Mouse (Mus musculus): ENCODE measurements around the gene Tiparp.

Tiparp gene

GRCm38 (mm10) chr3:65529471-65530215, 1.4 kb downstream of the Tiparp start:
- peak in 1 of 2 experiments; percentile 4 for DNase-seq (ENCODE audit: low spot score in 2 of 2)

DNA sequence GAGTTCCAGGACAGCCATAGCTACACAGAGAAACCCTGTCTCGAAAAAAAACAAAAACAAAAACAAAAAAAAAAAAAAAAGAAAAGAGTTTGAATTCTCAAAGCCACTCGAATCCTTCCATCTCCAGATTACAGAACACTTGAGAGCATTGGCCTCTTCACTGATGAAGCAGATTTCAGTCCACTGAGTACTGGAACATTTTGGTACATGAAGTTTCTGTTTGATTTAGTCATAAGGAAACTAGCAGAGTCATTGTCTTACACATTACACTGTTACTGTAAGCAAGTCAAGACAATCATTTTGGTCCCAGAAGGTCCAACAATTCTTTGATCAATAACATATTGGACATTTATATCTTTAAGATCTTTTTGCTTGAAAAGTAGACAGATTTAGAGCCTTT, 4.8 kb downstream of the Tiparp start:
- no peak for DNase-seq (ENCODE audit: low spot score in 2 of 2)

DNA sequence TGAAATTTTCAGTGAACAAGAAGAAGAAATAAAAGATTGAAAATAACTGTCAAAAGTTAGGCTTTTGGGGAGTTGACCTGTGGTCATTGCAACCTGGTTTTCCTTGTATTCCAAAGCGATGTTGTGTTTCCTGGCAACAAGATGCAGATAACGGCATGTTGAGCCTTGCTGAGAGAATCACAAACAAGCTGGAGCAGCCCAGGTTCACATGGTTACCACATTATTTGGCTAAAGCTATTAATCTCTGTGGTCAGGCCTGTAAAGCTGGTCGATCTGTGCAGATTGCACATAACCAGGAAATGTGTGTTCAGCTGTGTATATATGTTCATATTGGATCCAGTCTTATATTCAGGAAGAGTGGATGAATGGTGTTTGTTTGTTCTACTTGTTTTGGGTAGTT, 5.4 kb downstream of the Tiparp start:
- no peak for DNase-seq (ENCODE audit: low spot score in 2 of 2)

DNA sequence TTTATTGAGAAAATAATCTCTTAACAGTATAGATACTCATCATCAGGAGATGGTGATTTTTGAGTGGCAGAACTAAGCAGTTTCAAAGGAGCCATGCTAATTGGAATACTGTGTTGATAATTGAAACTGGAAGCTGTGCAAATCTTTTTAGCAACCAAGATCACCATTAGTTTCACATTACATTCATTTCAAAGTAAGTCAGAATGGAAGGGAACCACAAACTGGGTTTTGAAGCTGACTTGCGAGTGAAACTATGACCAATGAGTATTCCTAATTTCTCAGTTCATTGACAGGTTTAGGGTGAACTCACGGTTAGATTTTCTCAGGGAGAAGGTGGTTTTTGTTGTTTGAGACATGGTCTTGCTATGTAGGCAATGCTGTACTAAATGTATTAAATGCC, 6.3 kb downstream of the Tiparp start:
- no peak for DNase-seq (ENCODE audit: low spot score in 2 of 2)

DNA sequence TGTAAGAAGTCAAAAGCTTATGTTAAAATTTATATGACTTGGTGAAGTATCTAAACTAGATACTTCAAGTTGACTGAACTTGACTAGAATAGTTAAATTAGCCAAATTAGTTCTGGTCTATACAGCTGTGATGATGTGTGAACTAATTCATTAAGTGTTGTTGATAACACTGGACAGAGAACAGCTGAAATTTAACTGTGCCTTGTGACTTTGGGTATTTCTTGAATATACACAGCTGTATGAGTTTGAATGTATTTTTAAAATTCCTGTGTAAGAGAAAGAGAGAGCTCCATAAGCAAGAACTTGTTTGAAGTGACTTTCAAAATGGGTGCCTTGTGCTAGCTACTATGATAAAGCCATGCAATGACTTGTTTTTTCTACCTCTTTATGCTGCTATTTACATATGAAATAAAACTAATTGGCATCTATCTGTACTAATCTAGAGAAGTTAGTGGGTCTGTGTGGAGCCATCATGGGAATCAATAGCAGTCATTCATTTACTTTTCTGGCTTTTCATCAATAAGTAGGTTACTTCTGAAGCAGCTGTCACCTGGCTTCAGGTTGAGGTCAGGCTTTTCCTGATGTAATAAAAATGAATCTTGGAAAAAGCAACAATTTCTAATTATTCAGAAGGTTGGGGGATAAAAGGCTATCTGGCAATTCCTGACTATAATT, 7.0 kb downstream of the Tiparp start:
- DNase-seq (ENCODE audit: low spot score in 2 of 2) = no peak

GRCm38 (mm10) chr3:65537288-65537687, 9.1 kb downstream of the Tiparp start:
- DNase-seq (ENCODE audit: low spot score in 2 of 2) = peak in 1 of 2 experiments; percentile 44

GRCm38 (mm10) chr3:65540906-65541551, 12.8 kb downstream of the Tiparp start:
- no peak for DNase-seq (ENCODE audit: low spot score in 2 of 2)

- DNase-seq (ENCODE audit: low spot score in 2 of 2) = no peak
These were observed 13.3 kb downstream of the Tiparp start for GRCm38 (mm10) chr3:65541552-65541935.

DNA sequence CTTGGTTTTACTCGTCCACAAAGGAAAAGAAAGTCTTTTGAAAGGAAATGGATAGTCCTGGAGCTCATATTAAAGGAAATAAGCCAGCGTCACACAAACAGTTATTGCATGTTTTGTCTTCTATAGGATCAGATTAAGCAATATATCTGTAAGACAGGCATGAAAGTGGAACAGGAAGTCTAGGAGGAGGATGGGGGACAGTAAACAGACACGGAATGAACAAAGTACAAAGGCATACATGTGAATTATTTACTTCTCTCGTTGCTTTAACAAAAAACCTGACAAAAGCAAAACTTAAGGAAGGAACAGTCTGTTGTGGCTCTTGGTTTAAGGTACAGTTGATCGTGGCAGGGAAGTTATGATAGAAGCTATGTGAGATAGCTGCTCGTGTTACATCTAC, 21.6 kb downstream of the Tiparp start:
- DNase-seq (ENCODE audit: low spot score in 2 of 2) = no peak

DNA sequence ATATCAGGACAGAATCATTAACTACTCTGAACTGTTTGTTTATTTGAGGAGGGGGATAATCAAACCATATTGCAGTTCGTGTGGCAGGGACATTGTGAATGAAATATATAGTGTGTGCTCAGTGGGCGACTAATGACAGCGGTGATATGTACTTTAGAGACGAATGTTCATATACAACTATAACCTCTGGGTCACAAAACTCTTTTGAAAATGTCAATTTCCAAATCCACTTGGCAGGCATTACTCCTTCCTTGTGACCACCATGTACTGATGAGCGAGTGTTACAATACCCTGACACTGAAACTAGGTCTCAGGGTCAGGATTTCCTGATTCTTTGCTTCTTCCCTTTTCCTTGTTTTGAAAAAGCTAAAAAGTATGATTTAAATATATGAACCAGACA, 22.9 kb downstream of the Tiparp start:
- DNase-seq (ENCODE audit: low spot score in 2 of 2) = no peak

GRCm38 (mm10) chr3:65554633-65555032, 26.4 kb downstream of the Tiparp start:
- DNase-seq (ENCODE audit: low spot score in 2 of 2) = no peak

DNA sequence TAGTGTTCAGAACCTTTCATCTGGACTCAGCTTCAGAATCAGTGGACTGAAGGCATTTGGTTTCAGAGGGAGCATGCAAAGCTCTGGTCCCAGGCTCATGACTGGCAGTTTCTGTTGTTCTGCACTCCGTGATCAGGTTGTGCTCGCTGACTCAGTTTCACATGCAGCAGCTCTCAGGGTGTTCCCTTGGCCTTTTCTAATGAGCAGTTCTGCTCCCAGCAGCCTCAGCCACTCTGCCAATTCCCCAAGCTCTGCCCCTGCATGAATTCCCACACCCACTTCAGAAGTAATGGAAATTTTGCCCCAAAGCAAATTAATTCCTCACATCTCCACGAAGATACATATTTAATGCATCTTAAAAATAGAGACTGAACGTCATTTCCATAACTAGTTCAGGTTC, 30.5 kb downstream of the Tiparp start:
- no peak for DNase-seq (ENCODE audit: low spot score in 2 of 2)

DNA sequence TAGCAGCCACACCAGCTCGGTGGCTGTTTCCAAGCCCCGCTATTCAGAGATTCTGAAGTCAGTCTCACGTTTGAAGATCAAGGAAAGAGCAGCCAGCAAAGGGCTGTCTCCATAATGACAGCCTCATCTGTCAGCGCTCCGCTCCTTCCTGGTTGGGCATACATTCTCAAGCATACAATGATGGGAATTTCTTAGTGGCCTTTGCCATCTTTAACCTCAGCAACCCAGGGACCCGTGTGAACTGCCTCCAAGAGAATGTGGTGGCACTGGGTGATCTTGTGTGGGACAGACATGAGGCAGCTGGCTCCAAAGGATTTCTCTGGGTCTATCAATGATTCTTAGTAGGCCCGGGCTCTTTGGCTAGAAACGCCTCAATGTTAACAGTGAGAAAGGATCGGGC, 34.0 kb downstream of the Tiparp start:
- DNase-seq (ENCODE audit: low spot score in 2 of 2) = no peak

DNA sequence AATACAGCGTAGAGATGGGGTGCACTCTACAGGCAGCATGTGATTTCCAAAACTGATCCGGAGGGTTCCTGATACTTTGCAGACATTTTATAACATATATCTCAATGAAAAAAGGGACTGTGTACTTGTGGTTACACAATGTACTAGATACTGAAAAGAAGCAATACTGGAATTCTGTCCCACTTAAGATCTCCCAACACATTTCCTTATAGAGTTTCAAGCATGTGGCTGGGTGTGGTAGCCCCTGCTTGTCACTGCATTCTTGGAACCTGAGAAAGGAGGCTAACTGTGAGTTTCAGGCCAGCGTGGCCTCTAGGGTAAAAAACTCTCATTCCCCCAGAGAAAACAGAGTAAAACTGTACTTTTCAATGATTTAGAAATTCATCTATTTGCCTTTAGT, 34.5 kb downstream of the Tiparp start:
- DNase-seq (ENCODE audit: low spot score in 2 of 2) = no peak

DNA sequence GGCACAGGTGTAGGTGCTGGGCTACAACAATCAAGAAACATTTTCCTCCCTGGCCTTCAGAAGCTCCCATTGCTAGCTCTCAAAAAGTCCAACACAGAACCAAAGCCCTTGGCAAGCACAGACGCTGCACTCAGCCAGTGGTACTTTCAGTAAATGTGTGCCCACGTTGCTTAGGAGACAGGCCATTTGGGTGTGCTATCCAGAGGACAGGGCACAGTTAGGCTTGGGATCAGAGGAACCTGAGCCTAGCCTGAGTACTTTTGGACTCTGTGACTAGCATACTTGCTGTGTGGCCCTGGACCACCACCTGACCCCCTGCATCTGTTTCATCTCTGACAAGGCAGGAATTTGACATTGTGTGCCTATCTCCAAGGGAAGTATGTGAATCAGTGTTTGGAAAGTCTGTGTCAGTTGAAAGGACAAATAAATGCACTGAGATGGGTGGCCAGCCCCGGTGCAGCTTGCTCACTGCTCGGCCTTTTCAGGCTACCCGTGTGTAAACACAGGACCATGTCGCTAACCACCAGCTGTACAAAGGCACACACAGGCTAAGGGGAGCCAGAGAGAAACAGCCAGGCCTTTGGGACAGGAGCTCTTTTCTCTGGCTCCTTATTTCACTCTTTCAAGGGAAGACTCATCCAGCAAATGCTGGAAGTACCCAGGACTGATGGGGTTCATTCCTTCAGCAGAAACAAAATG, 35.9 kb downstream of the Tiparp start:
- DNase-seq (ENCODE audit: low spot score in 2 of 2) = no peak

DNA sequence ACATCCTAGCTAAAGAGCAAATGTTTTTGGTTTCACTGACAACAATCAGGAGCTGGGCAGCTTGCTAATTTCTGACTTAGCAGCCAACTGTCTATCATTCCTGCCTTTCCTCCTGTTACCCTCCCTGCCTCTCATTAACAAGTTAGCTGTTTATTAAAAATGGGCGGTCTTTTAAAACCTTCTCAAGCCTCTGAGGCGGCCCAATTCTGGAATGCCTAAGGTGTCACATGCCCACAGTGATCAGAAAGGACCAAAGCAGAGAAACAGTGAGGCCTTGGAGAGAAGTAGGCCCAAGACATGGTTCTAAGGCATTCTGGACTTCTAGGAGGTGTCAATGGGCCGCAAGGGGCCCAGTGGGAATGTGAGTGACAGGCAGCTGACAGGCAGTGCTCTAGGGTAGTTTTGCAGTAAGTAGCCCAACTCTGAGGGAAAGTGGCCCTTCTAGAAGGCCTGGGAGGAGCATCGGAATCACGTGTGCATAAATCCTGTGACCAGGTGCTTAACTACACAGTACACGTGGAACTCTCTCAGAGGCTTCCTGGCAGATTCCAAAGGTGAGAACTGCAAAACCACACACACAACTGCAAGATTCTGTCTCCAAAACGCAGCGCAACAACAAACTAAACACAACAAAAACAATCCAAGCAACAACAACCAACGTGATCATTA, 37.6 kb downstream of the Tiparp start:
- DNase-seq (ENCODE audit: low spot score in 2 of 2) = no peak

- DNase-seq (ENCODE audit: low spot score in 2 of 2) = no peak
These were observed 41.7 kb downstream of the Tiparp start for GRCm38 (mm10) chr3:65569941-65570340.

DNA sequence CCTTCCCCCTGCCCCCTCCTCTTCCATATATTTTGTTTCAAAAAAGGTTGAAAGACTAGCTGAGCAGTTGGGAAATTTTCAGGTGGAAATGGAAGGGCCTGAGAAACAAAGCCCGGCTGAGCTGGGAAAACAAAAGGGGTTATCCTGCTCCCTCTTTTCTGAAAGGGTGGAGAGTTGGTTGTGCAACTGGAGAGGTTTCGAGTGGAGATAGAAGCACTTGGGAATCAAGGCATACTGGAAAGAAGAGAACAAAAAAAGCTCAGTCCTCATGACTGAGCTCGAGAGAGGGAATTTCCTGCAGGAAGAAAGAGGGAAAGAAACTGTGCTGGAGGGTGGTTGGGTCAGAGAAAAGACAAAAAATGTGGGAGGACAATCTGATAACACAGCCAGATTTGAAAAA, 45.3 kb downstream of the Tiparp start:
- no peak for DNase-seq (ENCODE audit: low spot score in 2 of 2)

DNA sequence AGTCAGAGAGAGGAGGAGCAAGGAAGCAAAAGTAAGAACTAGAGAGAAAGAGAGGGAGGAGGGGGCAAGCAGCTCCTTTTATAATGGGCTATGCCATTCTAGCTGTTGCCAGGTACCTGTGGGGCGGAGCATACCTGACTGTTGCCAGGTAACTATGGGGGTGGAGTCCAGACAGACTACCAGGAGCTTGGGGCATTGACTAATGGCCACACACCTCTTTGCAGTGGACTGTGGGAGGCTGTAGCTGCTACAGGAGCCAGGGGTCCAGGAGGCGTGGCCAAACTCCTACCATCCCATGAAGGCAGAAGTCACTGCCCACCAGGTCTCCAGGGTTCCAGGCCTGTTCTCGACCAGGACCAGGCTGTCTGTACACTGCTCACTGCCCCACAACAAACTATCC, 49.4 kb downstream of the Tiparp start:
- DNase-seq (ENCODE audit: low spot score in 2 of 2) = no peak

DNA sequence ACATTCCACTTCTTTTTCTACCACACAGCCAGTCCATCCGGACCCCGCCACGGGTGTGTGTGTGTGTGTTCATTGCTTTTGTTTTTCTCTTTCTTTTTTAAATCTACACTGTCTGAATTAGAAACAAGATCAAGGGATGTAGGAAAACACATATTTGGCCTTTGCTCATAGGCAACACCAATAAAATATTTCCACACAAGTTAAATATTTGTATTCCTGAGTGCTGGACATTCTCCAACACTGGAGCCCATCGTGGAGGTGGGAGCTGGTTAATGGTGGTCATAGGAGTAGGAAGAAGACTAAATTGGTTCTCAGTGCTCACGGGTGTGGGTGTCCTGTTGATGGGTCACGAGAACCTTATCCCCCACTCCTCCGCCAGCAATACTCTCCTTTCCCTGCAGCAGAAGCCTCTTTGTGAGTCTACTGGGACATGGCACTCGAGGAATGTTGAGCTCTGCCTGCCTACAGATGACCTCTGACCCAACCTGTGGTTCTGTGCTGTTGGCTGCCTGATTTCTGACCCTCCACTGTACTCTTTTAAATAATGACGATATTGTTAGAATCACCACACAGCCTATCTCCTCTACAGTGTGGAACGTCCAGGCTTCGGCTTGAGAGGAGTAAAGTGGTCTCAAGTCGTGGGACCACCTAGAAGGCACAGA, 51.2 kb downstream of the Tiparp start:
- DNase-seq (ENCODE audit: low spot score in 2 of 2) = no peak

DNA sequence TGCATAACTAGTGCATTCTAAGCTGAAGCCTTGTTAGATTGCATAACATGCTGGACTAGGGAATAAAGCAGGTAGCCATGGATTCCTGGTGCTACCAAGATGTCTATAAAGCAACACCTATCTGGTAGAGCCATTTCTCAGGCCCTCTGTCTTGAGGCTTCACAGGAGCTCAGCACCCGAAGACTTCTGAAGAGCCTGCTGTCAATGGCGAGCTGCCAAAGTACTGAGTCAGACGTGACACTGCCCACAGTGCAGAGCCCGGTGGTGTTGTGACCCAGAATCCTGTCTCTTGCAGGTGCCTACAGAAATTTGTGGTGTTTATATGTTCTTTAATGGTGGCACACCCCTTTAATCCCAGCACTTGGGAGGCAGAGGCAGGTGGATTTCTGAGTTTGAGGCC, 53.4 kb downstream of the Tiparp start:
- DNase-seq (ENCODE audit: low spot score in 2 of 2) = no peak

Data from thymus, postnatal 10 days (tissue).